Mouse (Mus musculus) gastrocnemius, postnatal 4 days (tissue): ENCODE data around the gene Aktip. TPM values are rescaled to one million over a fixed set of nuclear protein-coding genes. Genes with fewer than 3 reads are reported as not detected.

ENCODE experiments used
- DNase-seq, 2 experiments: peaks; one replicate each; pipeline ENCODE4 v3.0.0; 2021 to 2022; ENCODE audit warnings: low spot score in 2 of 2, mixed read lengths in 2 of 2
- total RNA-seq, 2 experiments: library from RNA; stranded (reverse); gene quantifications; 2 replicates each; pipeline ENCODE4 v1.2.3; 2021

Aktip gene
- total RNA-seq, 2 experiments from 2014 or later = 34.9 to 40.6 TPM

- no peak for DNase-seq
These were observed 6.8 kb downstream of the Aktip start for GRCm38 (mm10) chr8:91192941-91193340.

GRCm38 (mm10) chr8:91190816-91191340 is 8.9 kb downstream of the Aktip start:
- DNase-seq = peak; percentile 34 to 74

- no peak for DNase-seq
These were observed 11.6 kb downstream of the Aktip start for GRCm38 (mm10) chr8:91188152-91188551.

- no peak for DNase-seq
These were observed 13.4 kb downstream of the Aktip start for GRCm38 (mm10) chr8:91186372-91186771.

GRCm38 (mm10) chr8:91177708-91178107 is 22.1 kb downstream of the Aktip start:
- DNase-seq = no peak

GRCm38 (mm10) chr8:91176176-91176575 is 23.6 kb downstream of the Aktip start:
- DNase-seq = no peak

GRCm38 (mm10) chr8:91171605-91172004 is 28.2 kb downstream of the Aktip start:
- no peak for DNase-seq

- DNase-seq = no peak
These were observed 28.9 kb downstream of the Aktip start for GRCm38 (mm10) chr8:91170914-91171313.

- no peak for DNase-seq
These were observed 29.6 kb downstream of the Aktip start for GRCm38 (mm10) chr8:91170152-91170551.

- no peak for DNase-seq
These were observed 39.6 kb downstream of the Aktip start for GRCm38 (mm10) chr8:91159959-91160800.

- no peak for DNase-seq
These were observed 41.2 kb downstream of the Aktip start for GRCm38 (mm10) chr8:91158617-91159016.

- no peak for DNase-seq
These were observed 45.2 kb downstream of the Aktip start for GRCm38 (mm10) chr8:91154564-91154963.

GRCm38 (mm10) chr8:91153831-91154230 is 45.9 kb downstream of the Aktip start:
- DNase-seq = no peak

- DNase-seq = no peak
These were observed 48.2 kb downstream of the Aktip start for GRCm38 (mm10) chr8:91151531-91151930.

GRCm38 (mm10) chr8:91149298-91149697 is 50.5 kb downstream of the Aktip start:
- no peak for DNase-seq

GRCm38 (mm10) chr8:91148643-91149178 is 51.1 kb downstream of the Aktip start:
- DNase-seq = no peak

GRCm38 (mm10) chr8:91147715-91148114 is 52.1 kb downstream of the Aktip start:
- DNase-seq = peak in 1 of 2 experiments; percentile 28

GRCm38 (mm10) chr8:91140828-91141227 is 58.9 kb downstream of the Aktip start:
- no peak for DNase-seq

GRCm38 (mm10) chr8:91135308-91136181 is 64.2 kb downstream of the Aktip start:
- no peak for DNase-seq

- DNase-seq = no peak
These were observed 65.1 kb downstream of the Aktip start for GRCm38 (mm10) chr8:91134659-91135058.

- DNase-seq = peak; percentile 92 to 96
These were observed 65.7 kb downstream of the Aktip start for GRCm38 (mm10) chr8:91134070-91134475.
